Mouse (Mus musculus) neutrophil, adult 83 days (primary cell): ENCODE measurements around the gene Gm36864. TPM values are rescaled to one million over a fixed set of nuclear protein-coding genes. Genes with fewer than 3 reads are reported as not detected.

Source experiments
- total RNA-seq, 2 experiments: library from RNA; stranded (reverse); gene quantifications; one replicate each; pipeline ENCODE4 v1.2.4; 2023

Gm36864 gene
- total RNA-seq = not detected

GRCm38 (mm10) chr7:44235909-44236308 lies at the start of gene Gm36864:
Gm36864 (plus strand) TSS chr7:44236177.

GRCm38 (mm10) chr7:44187936-44188335 lies 48.0 kb upstream of the Gm36864 start, which contains the start of gene Klk1b24:
Klk1b24 (plus strand) TSS chr7:44188236.

GRCm38 (mm10) chr7:44197891-44198290 lies 38.1 kb upstream of the Gm36864 start, which contains the start of gene Klk1b3:
Klk1b3 (plus strand) TSS chr7:44198191.

DNA sequence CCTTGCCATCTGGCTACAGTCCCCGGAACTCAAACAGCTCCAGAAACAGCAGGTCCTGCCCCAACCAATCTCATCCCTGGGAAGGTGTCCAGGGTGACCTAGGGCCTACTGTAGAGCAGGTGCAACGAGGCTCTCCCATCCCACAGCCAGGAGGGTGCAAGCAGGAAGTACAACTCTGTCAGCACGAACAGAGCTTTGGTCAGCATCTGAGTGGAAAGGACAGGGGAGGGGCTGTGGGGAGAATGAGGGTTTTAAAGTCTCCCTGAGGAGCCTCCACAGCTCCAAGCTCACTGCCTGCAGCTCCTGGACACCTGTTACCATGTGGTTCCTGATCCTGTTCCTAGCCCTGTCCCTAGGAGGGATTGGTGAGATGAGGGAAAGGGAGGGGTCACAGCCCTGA lies 28.8 kb upstream of the Gm36864 start, which contains the start of gene Klk1b4:
TSS of gene Klk1b4 (plus strand) at position 301 of the 400 bp plus-strand sequence.

GRCm38 (mm10) chr7:44215645-44216044 lies 20.3 kb upstream of the Gm36864 start, which contains the start of gene Klk1b5:
Klk1b5 (plus strand) TSS chr7:44215945.

GRCm38 (mm10) chr7:44225076-44225475 lies 10.9 kb upstream of the Gm36864 start, which contains the start of gene Klk1:
Klk1 (plus strand) TSS chr7:44225360.

DNA sequence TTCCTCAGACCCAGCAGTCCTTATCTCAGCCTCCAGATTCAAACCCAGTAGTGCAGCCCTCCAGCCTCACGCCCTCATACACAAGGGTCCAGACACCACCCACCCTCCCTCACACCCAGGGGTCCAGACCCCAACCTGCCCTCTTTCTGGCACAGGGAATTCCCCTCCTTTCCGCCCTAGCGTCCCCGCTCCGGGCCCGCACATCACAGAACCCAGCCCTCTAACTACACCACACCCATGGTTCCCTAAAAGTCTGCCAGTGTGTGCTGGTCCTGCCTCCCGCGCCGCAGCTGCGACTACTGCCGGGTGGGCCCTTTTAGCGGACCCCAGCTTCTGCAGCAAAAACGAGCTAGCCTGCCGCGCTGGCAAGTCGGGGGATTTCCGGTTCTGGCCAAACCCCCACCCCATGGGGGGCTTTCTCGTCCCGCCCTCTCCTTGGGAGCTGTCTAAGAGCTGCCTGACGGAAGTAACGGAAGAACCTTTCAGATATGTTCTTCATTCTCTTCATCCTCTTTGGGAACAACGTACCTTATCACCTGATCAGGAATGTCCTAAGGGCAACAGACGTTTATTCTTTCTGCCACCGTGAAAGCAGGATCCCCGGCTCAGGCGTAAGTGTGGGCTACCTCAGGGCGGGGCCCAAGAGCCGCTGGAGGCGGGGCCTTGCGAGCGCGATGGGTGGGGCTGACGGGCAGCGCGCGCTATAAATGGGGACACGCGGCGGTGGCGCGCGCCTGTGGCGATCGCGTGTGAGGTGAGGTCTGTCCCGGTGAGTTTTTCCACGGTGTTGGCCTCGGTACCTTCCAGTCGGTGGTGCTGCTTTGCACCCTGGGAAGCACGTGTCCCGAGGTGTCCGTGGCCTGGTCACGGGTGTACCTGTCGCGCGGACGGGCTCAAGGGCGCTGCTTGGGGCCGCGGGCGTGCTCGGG lies 10.3 kb downstream of the Gm36864 start, which contains the start of the genes 1700028J19Rik and 2410002F23Rik:
TSS of gene 1700028J19Rik (minus strand) at position 641 of the 929 bp plus-strand sequence.
TSS of gene 2410002F23Rik (plus strand) at position 668 of the 929 bp plus-strand sequence.

GRCm38 (mm10) chr7:44257278-44257677 lies 21.3 kb downstream of the Gm36864 start, which contains the start of gene Acp4:
Acp4 (minus strand) TSS chr7:44257378.

GRCm38 (mm10) chr7:44261147-44261546 lies 25.2 kb downstream of the Gm36864 start, which contains the start of gene Gm15517:
Gm15517 (plus strand) TSS chr7:44261447.

Other genes starting within 250 kb of the Gm36864 start
- gene Klk1b11, start 240.3 kb upstream of the Gm36864 start, total RNA-seq = under 1 TPM in 1 of 2 experiments, not detected in 1; 0.66 TPM
- not detected for gene Klk1b26, start 224.0 kb upstream of the Gm36864 start, total RNA-seq
- not detected for gene Klk1b27, start 183.9 kb upstream of the Gm36864 start, total RNA-seq
- not detected for gene Klk1b21, start 133.8 kb upstream of the Gm36864 start, total RNA-seq
- not detected for gene Klk1b22, start 123.5 kb upstream of the Gm36864 start, total RNA-seq
- not detected for gene Klk1b16, start 99.4 kb upstream of the Gm36864 start, total RNA-seq
- not detected for gene Klk1b24, start 47.9 kb upstream of the Gm36864 start, total RNA-seq
- gene Klk1b3, start 38.0 kb upstream of the Gm36864 start, total RNA-seq = not detected
- not detected for gene Klk1b4, start 28.7 kb upstream of the Gm36864 start, total RNA-seq
- not detected for gene Klk1b5, start 20.2 kb upstream of the Gm36864 start, total RNA-seq
- gene Klk1, start 10.8 kb upstream of the Gm36864 start, total RNA-seq = not detected
- gene 1700028J19Rik, start 10.5 kb downstream of the Gm36864 start, total RNA-seq = under 1 TPM; 0.66 to 0.90 TPM
- gene 2410002F23Rik, start 10.5 kb downstream of the Gm36864 start, total RNA-seq = 10 to 100 TPM; 24.0 to 31.4 TPM
- gene Acp4, start 21.2 kb downstream of the Gm36864 start, total RNA-seq = not detected
- gene Gm15517, start 25.3 kb downstream of the Gm36864 start, total RNA-seq = not detected
- gene Clec11a, start 70.7 kb downstream of the Gm36864 start, total RNA-seq = under 1 TPM; 0.61 to 0.93 TPM
- under 1 TPM; 0.26 to 0.46 TPM for gene Shank1, start 74.1 kb downstream of the Gm36864 start, total RNA-seq
- gene Syt3, start 147.9 kb downstream of the Gm36864 start, total RNA-seq = under 1 TPM in 1 of 2 experiments, not detected in 1; 0.24 TPM
- not detected for gene 1700008O03Rik, start 149.6 kb downstream of the Gm36864 start, total RNA-seq
- gene Lrrc4b, start 192.8 kb downstream of the Gm36864 start, total RNA-seq = not detected
- gene Aspdh, start 229.2 kb downstream of the Gm36864 start, total RNA-seq = not detected
- 10 to 100 TPM; 37.7 to 41.6 TPM for gene Josd2, start 231.8 kb downstream of the Gm36864 start, total RNA-seq